ENCODE assay signal across 21 mouse cellular contexts in the genomic region with DNA sequence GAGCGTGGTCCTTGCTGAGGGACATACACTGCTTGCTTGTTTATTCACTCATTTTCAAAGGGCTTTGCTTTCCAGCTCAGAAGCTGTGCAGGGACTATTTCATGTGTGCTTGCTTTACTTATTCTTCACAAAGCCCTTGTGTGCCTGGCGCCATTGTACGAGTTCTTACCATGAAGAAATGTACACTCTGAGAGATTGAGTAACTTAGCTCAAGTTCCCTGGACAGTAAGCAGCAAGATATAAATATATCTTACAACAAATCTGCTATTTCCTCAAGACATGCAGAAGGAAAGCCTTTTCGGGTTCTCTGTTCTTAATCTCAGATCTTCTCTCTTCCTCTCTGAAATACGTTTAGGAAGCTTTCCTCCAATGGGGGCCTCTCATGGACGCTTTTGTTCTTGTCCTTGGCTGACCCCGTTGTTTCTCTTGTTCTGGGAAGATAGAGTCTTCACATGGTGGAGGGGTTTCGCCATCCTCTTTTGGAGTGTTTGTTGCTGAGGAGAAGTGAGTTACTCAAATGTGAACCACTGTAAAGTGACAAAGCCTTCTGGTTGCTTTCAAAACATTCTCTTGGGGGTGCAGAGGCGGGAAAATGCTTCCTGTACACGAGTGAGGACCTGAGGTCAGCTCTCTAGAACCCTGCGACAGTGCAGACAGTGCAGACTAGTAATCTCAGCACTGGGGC. TPM values are rescaled to one million over a fixed set of nuclear protein-coding genes. Genes with fewer than 3 reads are reported as not detected.
DNase-seq lines count a peak whose midpoint lies in the region; ATAC-seq lines count a peak whose summit lies in the region.
"Had no signal": no experiment of that assay in that cellular context is flagged by ENCODE, and none has a peak within 500 bp of the region (broad histone marks: within the 10 kb centered on the region; RNA-seq: fewer than 3 reads in every experiment).

No protein-coding gene starts in this region.

- no peak overlapping the region for H3K27ac ChIP-seq in heart, embryonic 12.5 days (ENCODE audit: poor library complexity, severe bottlenecking)
- peak overlapping the region; percentile 42; the same call in 1 of the 2 replicates for H3K27ac ChIP-seq in limb, embryonic 10.5 days
- H3K27ac ChIP-seq in neural tube, embryonic 15.5 days (replicated peaks): no peak overlapping the region
- H3K27ac ChIP-seq: forebrain, embryonic 12.5 days; heart, adult 2 months; heart, embryonic 15.5 days; limb, embryonic 15.5 days had no signal

- H3K27me3 ChIP-seq in heart, embryonic 12.5 days (replicated peaks): no peaks in the 10 kb centered on the region
- no peaks in the 10 kb centered on the region; the same call in 1 of the 2 replicates for H3K27me3 ChIP-seq in limb, embryonic 10.5 days (ENCODE audit: low read depth, poor library complexity, severe bottlenecking)
- H3K27me3 ChIP-seq in neural tube, embryonic 15.5 days (replicated peaks): 0 out of 2 replicates have a peak, but pooled peaks cover 2% of the 10 kb centered on the region
- H3K27me3 ChIP-seq: forebrain, embryonic 12.5 days; heart, embryonic 15.5 days had no signal

- no peak overlapping the region for H3K9ac ChIP-seq in heart, embryonic 12.5 days
- H3K9ac ChIP-seq in neural tube, embryonic 15.5 days (replicated peaks): no peak overlapping the region
- H3K9ac ChIP-seq: forebrain, embryonic 12.5 days; heart, embryonic 15.5 days; limb, embryonic 15.5 days had no signal

- H3K4me3 ChIP-seq in heart, embryonic 12.5 days: no peak overlapping the region
- H3K4me3 ChIP-seq in limb, embryonic 10.5 days: no peak overlapping the region
- H3K4me3 ChIP-seq in neural tube, embryonic 15.5 days (replicated peaks): no peak overlapping the region
- H3K4me3 ChIP-seq: forebrain, embryonic 12.5 days; heart, adult 2 months; heart, embryonic 15.5 days; limb, embryonic 15.5 days had no signal

- no peak overlapping the region for H3K4me2 ChIP-seq in heart, embryonic 12.5 days
- H3K4me2 ChIP-seq in neural tube, embryonic 15.5 days: no peak overlapping the region
- H3K4me2 ChIP-seq: forebrain, embryonic 12.5 days; heart, embryonic 15.5 days; limb, embryonic 15.5 days had no signal

- no peak for ATAC-seq in heart, embryonic 12.5 days (ENCODE audit: insufficient number of reproducible peaks, low FRiP score)
- ATAC-seq in neural tube, embryonic 15.5 days (ENCODE audit: low FRiP score): no peak
- ATAC-seq: hindbrain, embryonic 16.5 days had no signal

- 55% methylated on average over 11 of the region's 11 CpGs for WGBS in heart, embryonic 12.5 days
- WGBS in limb, embryonic 10.5 days: 80% methylated on average over 11 of the region's 11 CpGs
- 62% methylated on average over 11 of the region's 11 CpGs for WGBS in neural tube, embryonic 15.5 days

- DNase-seq in heart, adult 11 months: peak; percentile 92
- peak; percentile 68 for DNase-seq in 416B (ENCODE audit: low read depth)
- DNase-seq in limb, embryonic 10.5 days (ENCODE audit: low spot score): no peak
- DNase-seq in lung, postnatal 25 days (ENCODE audit: low spot score): peak; percentile 47
- no peak for DNase-seq in embryo, embryonic 10.5 days (ENCODE audit: low spot score)
- DNase-seq in right cerebral cortex, postnatal 25 days: no peak
- DNase-seq: adrenal gland, postnatal 25 days; cerebellum, adult 2 months; cerebellum, postnatal 36 days; heart, adult 2 months; kidney, adult 18-20 months; kidney, postnatal 10 days; layer of hippocampus, adult 9-11 months; thymus, adult 2 months had no signal

- H3K9me3 ChIP-seq in heart, embryonic 12.5 days (replicated peaks): no peaks in the 10 kb centered on the region
- no peaks in the 10 kb centered on the region for H3K9me3 ChIP-seq in limb, embryonic 10.5 days (replicated peaks)
- no peaks in the 10 kb centered on the region for H3K9me3 ChIP-seq in neural tube, embryonic 15.5 days (replicated peaks)
- H3K9me3 ChIP-seq: forebrain, embryonic 12.5 days; heart, embryonic 15.5 days; limb, embryonic 15.5 days had no signal

- no peaks in the 10 kb centered on the region for H3K36me3 ChIP-seq in heart, embryonic 12.5 days
- H3K36me3 ChIP-seq in limb, embryonic 10.5 days: no peaks in the 10 kb centered on the region
- H3K36me3 ChIP-seq in neural tube, embryonic 15.5 days: no peaks in the 10 kb centered on the region
- H3K36me3 ChIP-seq: forebrain, embryonic 12.5 days; G1E; heart, embryonic 15.5 days; limb, embryonic 15.5 days had no signal

- no peaks in the 10 kb centered on the region; the same call in 1 of the 2 replicates for H3K4me1 ChIP-seq in heart, embryonic 12.5 days (replicated peaks)
- peaks cover 58% of the 10 kb centered on the region for H3K4me1 ChIP-seq in limb, embryonic 10.5 days
- H3K4me1 ChIP-seq in neural tube, embryonic 15.5 days: no peaks in the 10 kb centered on the region
- H3K4me1 ChIP-seq: forebrain, embryonic 12.5 days; heart, embryonic 15.5 days had no signal

RNA-seq across cellular contexts. Expression of gene Cracr2a, which starts 12.8 kb away (rescaled TPM):
- polyA plus RNA-seq in heart, embryonic 12.5 days (2016; fragmentation: Nextera tagmentation; extraction: Ambion mirVana): 1.6 TPM in 2 replicates
- 1.8 and 2.1 TPM in 2 replicates for polyA plus RNA-seq in limb, embryonic 10.5 days (2016; fragmentation: Nextera tagmentation; extraction: Ambion mirVana)
- polyA plus RNA-seq in neural tube, embryonic 15.5 days (2015; fragmentation: Nextera tagmentation; extraction: Ambion mirVana): 1.0 and 1.2 TPM in 2 replicates
- polyA plus RNA-seq: G1E had no signal

Comparison
In these comparisons a context has a peak if more than half of its experiments do, and no peak if none do; other contexts are left out.
1. DNase-seq: peak in heart, adult 11 months (single experiment), 416B (single experiment) and lung, postnatal 25 days (single experiment); none in limb, embryonic 10.5 days (single experiment), embryo, embryonic 10.5 days (single experiment) and right cerebral cortex, postnatal 25 days (single experiment).